Comparison of ENCODE assay signal across 21 mouse cellular contexts in the genomic region with DNA sequence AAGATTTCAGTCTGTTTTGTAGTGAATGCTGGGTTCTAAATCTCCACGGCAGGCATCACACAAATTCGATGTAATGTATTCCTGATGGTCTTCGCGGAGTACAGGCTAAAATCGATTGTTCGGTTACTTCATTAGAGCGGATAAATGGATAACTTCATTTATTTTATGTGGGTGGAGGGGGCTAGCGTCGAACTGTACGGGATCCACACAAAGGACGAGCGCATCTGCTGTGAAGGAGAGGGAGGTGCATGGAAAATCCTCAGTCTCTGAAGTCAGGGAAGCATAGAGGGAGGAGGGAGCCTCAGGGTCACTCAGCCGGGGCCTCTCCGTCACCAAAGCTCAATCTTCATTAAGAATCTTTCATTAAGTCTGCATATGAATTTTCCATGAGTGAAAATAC.
DNase-seq lines count a peak whose midpoint lies in the region; ATAC-seq and TF ChIP-seq lines count a peak whose summit lies in the region.
"Had no signal": no experiment of that assay in that cellular context is flagged by ENCODE, and none has a peak within 500 bp of the region (broad histone marks: within the 10 kb centered on the region; RNA-seq: fewer than 3 reads in every experiment).

No protein-coding gene starts in this region.

- ATAC-seq in forebrain, embryonic 15.5 days (replicated peaks), result no peak
- ATAC-seq in midbrain, embryonic 12.5 days (ENCODE audit: low FRiP score, low read depth), result peak; percentile 31; the same call in 1 of the 2 replicates
- peak; percentile 52; the same call in 1 of the 2 replicates for ATAC-seq in hindbrain, embryonic 13.5 days (ENCODE audit: low FRiP score)
- ATAC-seq in neural tube, embryonic 14.5 days (ENCODE audit: low read depth), result no peak
- ATAC-seq in lung, postnatal 0 days, result no peak
- ATAC-seq: CD4-positive, CD25-positive, alpha-beta regulatory T cell, adult 4 months; intestine, embryonic 15.5 days had no signal

- no peaks in the 10 kb centered on the region for H3K9me3 ChIP-seq in forebrain, embryonic 15.5 days
- no peaks in the 10 kb centered on the region for H3K9me3 ChIP-seq in forebrain, embryonic 10.5 days
- no peaks in the 10 kb centered on the region for H3K9me3 ChIP-seq in midbrain, embryonic 12.5 days
- no peaks in the 10 kb centered on the region for H3K9me3 ChIP-seq in midbrain, embryonic 10.5 days (replicated peaks)
- no peaks in the 10 kb centered on the region for H3K9me3 ChIP-seq in hindbrain, embryonic 13.5 days
- H3K9me3 ChIP-seq in neural tube, embryonic 14.5 days (ENCODE audit: control insufficient read depth, low read length), result no peaks in the 10 kb centered on the region
- H3K9me3 ChIP-seq in lung, postnatal 0 days (ENCODE audit: low read length), result no peaks in the 10 kb centered on the region
- H3K9me3 ChIP-seq: embryonic facial prominence, embryonic 15.5 days; heart, embryonic 10.5 days; intestine, embryonic 15.5 days; liver, embryonic 13.5 days had no signal

- no peak for TF ChIP-seq EP300 in lung, postnatal 0 days (IDR thresholded peaks at IDR 0.05)

- DNase-seq in forebrain, embryonic 10.5 days (ENCODE audit: extremely low spot score, low spot score), result no peak
- DNase-seq in midbrain, embryonic 10.5 days (ENCODE audit: low spot score), result no peak
- no peak for DNase-seq in lung, postnatal 0 days (ENCODE audit: low spot score)
- DNase-seq: adrenal gland, postnatal 25 days; cerebellum, adult 9-11 months; gastrocnemius, adult 2 months; heart, postnatal 4 days; kidney, adult 8-10 months; kidney, postnatal 14 days; liver, embryonic 13.5 days; lung, adult 2 months had no signal

- H3K4me3 ChIP-seq in forebrain, embryonic 15.5 days, result no peak overlapping the region
- H3K4me3 ChIP-seq in forebrain, embryonic 10.5 days, result no peak overlapping the region
- H3K4me3 ChIP-seq in midbrain, embryonic 12.5 days, result no peak overlapping the region
- H3K4me3 ChIP-seq in midbrain, embryonic 10.5 days, result no peak overlapping the region
- no peak overlapping the region for H3K4me3 ChIP-seq in hindbrain, embryonic 13.5 days
- H3K4me3 ChIP-seq in neural tube, embryonic 14.5 days (ENCODE audit: low read depth, low read length), result no peak overlapping the region
- no peak overlapping the region for H3K4me3 ChIP-seq in lung, postnatal 0 days (ENCODE audit: low read depth, low read length)
- H3K4me3 ChIP-seq: embryonic facial prominence, embryonic 15.5 days; gastrocnemius, adult 2 months; heart, embryonic 10.5 days; intestine, embryonic 15.5 days; liver, embryonic 13.5 days; megakaryocyte, embryonic 14.5 days; myocyte had no signal

- TF ChIP-seq CTCF in lung, postnatal 0 days (IDR thresholded peaks at IDR 0.05), result no peak

- 79% methylated on average over 14 of the region's 14 CpGs for WGBS in forebrain, embryonic 15.5 days
- WGBS in forebrain, embryonic 10.5 days, result 93% methylated on average over 14 of the region's 14 CpGs
- WGBS in midbrain, embryonic 12.5 days, result 70% methylated on average over 14 of the region's 14 CpGs
- WGBS in midbrain, embryonic 10.5 days, result 76% methylated on average over 14 of the region's 14 CpGs
- whole genome bisulfite sequencing in hindbrain, embryonic 13.5 days, result 40% methylated on average over 14 of the region's 14 CpGs
- WGBS in neural tube, embryonic 14.5 days, result 36% methylated on average over 14 of the region's 14 CpGs
- 92% methylated on average over 14 of the region's 14 CpGs for WGBS in lung, postnatal 0 days

- no peak overlapping the region for H3K4me2 ChIP-seq in forebrain, embryonic 15.5 days (replicated peaks)
- H3K4me2 ChIP-seq in midbrain, embryonic 12.5 days (replicated peaks), result no peak overlapping the region
- H3K4me2 ChIP-seq in hindbrain, embryonic 13.5 days, result no peak overlapping the region
- no peak overlapping the region for H3K4me2 ChIP-seq in neural tube, embryonic 14.5 days (ENCODE audit: low read depth, low read length)
- H3K4me2 ChIP-seq in lung, postnatal 0 days (replicated peaks; ENCODE audit: low read depth, low read length), result no peak overlapping the region
- H3K4me2 ChIP-seq: embryonic facial prominence, embryonic 15.5 days; intestine, embryonic 15.5 days; liver, embryonic 13.5 days had no signal

- peaks cover 28% of the 10 kb centered on the region for H3K4me1 ChIP-seq in forebrain, embryonic 15.5 days
- H3K4me1 ChIP-seq in forebrain, embryonic 10.5 days, result peaks cover 15% of the 10 kb centered on the region
- peaks cover 22% of the 10 kb centered on the region for H3K4me1 ChIP-seq in midbrain, embryonic 12.5 days
- H3K4me1 ChIP-seq in midbrain, embryonic 10.5 days, result peaks cover 21% of the 10 kb centered on the region
- peaks cover 79% of the 10 kb centered on the region for H3K4me1 ChIP-seq in hindbrain, embryonic 13.5 days (replicated peaks)
- peaks cover 55% of the 10 kb centered on the region for H3K4me1 ChIP-seq in neural tube, embryonic 14.5 days (ENCODE audit: control insufficient read depth, insufficient read depth, low read length)
- no peaks in the 10 kb centered on the region for H3K4me1 ChIP-seq in lung, postnatal 0 days (ENCODE audit: insufficient read depth, low read depth, low read length)
- H3K4me1 ChIP-seq: liver, embryonic 13.5 days; megakaryocyte, embryonic 14.5 days had no signal

- H3K36me3 ChIP-seq in forebrain, embryonic 15.5 days, result no peaks in the 10 kb centered on the region
- H3K36me3 ChIP-seq in forebrain, embryonic 10.5 days (replicated peaks), result no peaks in the 10 kb centered on the region
- H3K36me3 ChIP-seq in midbrain, embryonic 12.5 days, result no peaks in the 10 kb centered on the region
- H3K36me3 ChIP-seq in midbrain, embryonic 10.5 days, result no peaks in the 10 kb centered on the region
- no peaks in the 10 kb centered on the region for H3K36me3 ChIP-seq in hindbrain, embryonic 13.5 days
- H3K36me3 ChIP-seq in neural tube, embryonic 14.5 days (ENCODE audit: control insufficient read depth, insufficient read depth, low read length), result no peaks in the 10 kb centered on the region
- H3K36me3 ChIP-seq in lung, postnatal 0 days (ENCODE audit: insufficient read depth, low read length), result no peaks in the 10 kb centered on the region
- H3K36me3 ChIP-seq: embryonic facial prominence, embryonic 15.5 days; heart, embryonic 10.5 days; intestine, embryonic 15.5 days; liver, embryonic 13.5 days had no signal

- no peak overlapping the region for H3K9ac ChIP-seq in forebrain, embryonic 15.5 days (replicated peaks)
- no peak overlapping the region for H3K9ac ChIP-seq in midbrain, embryonic 12.5 days (replicated peaks)
- H3K9ac ChIP-seq in hindbrain, embryonic 13.5 days, result no peak overlapping the region
- H3K9ac ChIP-seq in neural tube, embryonic 14.5 days (replicated peaks; ENCODE audit: low read depth, low read length), result no peak overlapping the region
- H3K9ac ChIP-seq in lung, postnatal 0 days (replicated peaks; ENCODE audit: low read depth), result no peak overlapping the region
- H3K9ac ChIP-seq: embryonic facial prominence, embryonic 15.5 days; intestine, embryonic 15.5 days; liver, embryonic 13.5 days had no signal

- 0 out of 2 replicates have a peak overlapping the region, but pooled peaks have one; percentile 1 for H3K27ac ChIP-seq in forebrain, embryonic 15.5 days (replicated peaks)
- no peak overlapping the region for H3K27ac ChIP-seq in forebrain, embryonic 10.5 days
- no peak overlapping the region for H3K27ac ChIP-seq in midbrain, embryonic 12.5 days (replicated peaks)
- H3K27ac ChIP-seq in midbrain, embryonic 10.5 days (replicated peaks), result no peak overlapping the region
- H3K27ac ChIP-seq in hindbrain, embryonic 13.5 days, result peak overlapping the region; percentile 76
- peak overlapping the region; percentile 64; the same call in 1 of the 2 replicates for H3K27ac ChIP-seq in neural tube, embryonic 14.5 days (ENCODE audit: low read depth, low read length)
- H3K27ac ChIP-seq in lung, postnatal 0 days (ENCODE audit: low read length), result no peak overlapping the region
- H3K27ac ChIP-seq: embryonic facial prominence, embryonic 15.5 days; gastrocnemius, adult 2 months; heart, embryonic 10.5 days; intestine, embryonic 15.5 days; liver, embryonic 13.5 days had no signal

- no peaks in the 10 kb centered on the region for H3K27me3 ChIP-seq in forebrain, embryonic 15.5 days
- no peaks in the 10 kb centered on the region for H3K27me3 ChIP-seq in forebrain, embryonic 10.5 days (ENCODE audit: poor library complexity, severe bottlenecking)
- no peaks in the 10 kb centered on the region for H3K27me3 ChIP-seq in midbrain, embryonic 12.5 days
- H3K27me3 ChIP-seq in midbrain, embryonic 10.5 days (ENCODE audit: low read depth, poor library complexity, severe bottlenecking), result peaks cover 21% of the 10 kb centered on the region
- no peaks in the 10 kb centered on the region for H3K27me3 ChIP-seq in hindbrain, embryonic 13.5 days
- no peaks in the 10 kb centered on the region for H3K27me3 ChIP-seq in neural tube, embryonic 14.5 days (ENCODE audit: control insufficient read depth, insufficient read depth, low read length)
- H3K27me3 ChIP-seq in lung, postnatal 0 days (replicated peaks; ENCODE audit: insufficient read depth, low read length), result no peaks in the 10 kb centered on the region
- H3K27me3 ChIP-seq: embryonic facial prominence, embryonic 15.5 days; intestine, embryonic 15.5 days; liver, embryonic 13.5 days; megakaryocyte, embryonic 14.5 days had no signal

Comparison
In these comparisons a context has a peak if more than half of its experiments do, and no peak if none do; other contexts are left out.
1. H3K27ac ChIP-seq: peak in forebrain, embryonic 15.5 days (single experiment), hindbrain, embryonic 13.5 days (single experiment) and neural tube, embryonic 14.5 days (single experiment); none in forebrain, embryonic 10.5 days (single experiment), midbrain, embryonic 12.5 days (single experiment), midbrain, embryonic 10.5 days (single experiment) and lung, postnatal 0 days (single experiment).
2. ATAC-seq: peak in midbrain, embryonic 12.5 days (single experiment) and hindbrain, embryonic 13.5 days (single experiment); none in forebrain, embryonic 15.5 days (single experiment), neural tube, embryonic 14.5 days (single experiment) and lung, postnatal 0 days (single experiment).